Mouse (Mus musculus): ENCODE data around the gene Tpst1.

The Tpst1 gene

DNA sequence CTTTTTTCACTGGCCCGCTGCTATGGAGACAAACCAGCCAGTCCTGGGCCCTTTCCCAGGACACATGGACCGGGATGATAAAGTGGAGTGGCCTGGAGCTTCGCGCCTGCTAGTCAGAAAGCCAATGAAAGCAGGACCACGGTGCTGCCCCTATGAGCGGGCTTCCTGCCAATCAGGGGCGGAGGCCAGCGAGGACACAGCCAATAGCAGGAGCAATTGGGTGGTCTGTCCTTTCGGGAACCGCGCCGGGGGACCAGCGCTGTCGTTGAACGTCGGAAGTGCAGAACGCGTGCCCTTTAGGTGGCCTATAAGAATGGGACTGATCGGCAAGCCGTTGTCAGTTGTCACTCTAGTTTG is 70.8 kb downstream of the Tpst1 start:
- DNase-seq (ENCODE audit: low spot score) = peak; percentile 52

- peak; percentile 87 for DNase-seq (ENCODE audit: low spot score)
Measured at GRCm38 (mm10) chr5:130144334-130145312, 71.5 kb downstream of the Tpst1 start, which contains the start of gene Kctd7. TSS of gene Kctd7 (plus strand) at chr5:130144861.

- no peak for DNase-seq (ENCODE audit: low spot score)
Measured at GRCm38 (mm10) chr5:130145961-130146360, 72.8 kb downstream of the Tpst1 start.

GRCm38 (mm10) chr5:130149726-130150310 is 76.7 kb downstream of the Tpst1 start:
- no peak for DNase-seq (ENCODE audit: low spot score)

DNA sequence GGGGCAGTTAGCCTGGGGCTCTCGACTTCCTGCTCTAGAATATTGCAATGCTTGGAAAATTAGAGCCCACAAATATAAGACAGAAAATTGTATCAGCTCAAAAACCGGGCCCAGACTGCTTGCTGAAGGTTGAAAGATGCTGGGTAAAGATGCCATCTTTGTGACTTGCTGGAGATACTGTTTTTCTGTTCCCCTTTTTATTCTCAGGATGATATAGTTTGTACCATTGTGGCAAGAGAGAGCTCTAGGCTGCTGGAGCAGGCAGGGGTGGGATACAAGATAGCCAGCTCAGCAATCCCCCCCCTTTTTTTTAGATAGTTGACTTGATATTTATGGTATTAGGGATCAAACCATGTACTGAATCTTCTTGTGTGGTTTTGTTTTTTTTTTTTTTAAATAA is 81.2 kb downstream of the Tpst1 start:
- no peak for DNase-seq (ENCODE audit: low spot score)

DNA sequence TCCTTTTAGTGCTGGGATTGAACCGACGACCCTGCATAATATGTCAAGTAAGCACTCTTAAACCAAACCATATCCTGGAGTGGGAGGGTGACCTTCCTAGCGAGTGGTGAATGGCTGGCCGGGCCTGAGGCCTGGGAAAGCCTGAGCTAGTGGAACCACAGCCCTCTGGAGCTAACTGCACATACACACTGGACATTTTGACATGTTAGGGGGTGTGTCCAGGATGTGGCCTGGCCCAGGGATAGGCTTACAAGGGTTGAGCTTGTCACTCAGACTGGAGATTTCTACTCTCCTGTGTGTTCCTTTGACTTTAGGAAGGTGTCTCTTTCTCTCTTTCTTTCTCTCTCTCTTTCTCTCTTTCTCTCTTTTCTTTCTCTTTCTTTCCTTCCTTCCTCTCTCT is 85.4 kb downstream of the Tpst1 start:
- DNase-seq (ENCODE audit: low spot score) = no peak

DNA sequence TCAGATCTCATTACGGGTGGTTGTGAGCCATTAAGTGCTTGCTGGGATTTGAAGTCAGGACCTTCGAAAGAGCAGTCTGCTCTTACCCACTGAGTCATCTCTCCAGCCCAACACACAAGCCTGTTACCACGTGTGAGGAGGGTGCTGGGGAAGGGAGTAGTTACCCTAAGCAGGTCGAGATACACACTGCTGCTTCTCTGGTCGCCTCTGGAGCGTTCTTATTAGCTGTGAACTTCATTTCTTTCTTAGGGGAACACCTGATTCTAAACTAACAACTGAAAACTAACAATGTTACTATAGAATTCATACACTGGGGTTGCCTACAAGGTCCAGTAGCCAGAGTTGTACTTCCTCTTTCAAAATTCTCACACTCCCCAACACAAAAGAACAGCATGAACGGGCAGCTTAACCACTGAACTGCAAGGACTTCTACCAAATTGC is 86.7 kb downstream of the Tpst1 start:
- DNase-seq (ENCODE audit: low spot score) = no peak

DNA sequence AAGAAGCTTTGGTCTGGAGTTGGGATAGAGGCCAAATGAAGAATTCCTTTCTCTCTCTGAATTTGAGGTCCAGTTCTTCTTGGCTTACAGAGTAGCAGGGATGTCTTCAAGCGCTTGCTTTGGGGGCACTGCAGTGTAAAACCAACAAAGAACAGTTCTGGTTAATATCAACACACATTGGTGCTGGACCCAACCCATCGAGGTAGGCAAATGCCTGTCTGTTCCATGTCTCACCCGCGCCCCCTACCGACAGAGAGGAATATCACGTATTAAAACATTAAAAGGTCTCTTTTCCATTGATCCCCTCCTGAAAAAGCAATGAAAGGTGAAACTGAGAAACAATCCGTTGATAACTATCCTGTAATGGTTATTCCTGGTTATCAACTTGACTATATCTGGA is 90.5 kb downstream of the Tpst1 start:
- peak; percentile 40 for DNase-seq (ENCODE audit: low spot score)

GRCm38 (mm10) chr5:130165213-130165612 is 92.1 kb downstream of the Tpst1 start:
- DNase-seq (ENCODE audit: low spot score) = no peak

DNA sequence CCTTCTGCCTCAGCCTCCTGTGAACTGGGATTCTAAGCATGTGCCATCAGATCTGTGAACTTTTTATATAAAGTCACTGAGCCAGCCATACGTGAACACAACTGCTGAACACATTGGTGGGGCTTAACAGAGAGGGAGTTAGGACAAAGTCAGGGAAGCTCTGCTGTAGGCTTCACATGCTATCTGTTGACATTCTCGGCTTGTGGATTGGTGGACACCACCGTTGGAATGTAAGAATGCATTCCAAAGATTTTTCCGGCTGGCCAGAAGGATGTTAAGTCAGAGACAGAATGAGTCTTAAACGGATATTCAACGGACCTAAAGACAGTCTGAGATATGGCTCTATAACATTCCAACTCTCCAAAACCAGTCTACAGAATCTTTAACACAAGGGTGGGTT is 96.0 kb downstream of the Tpst1 start:
- no peak for DNase-seq (ENCODE audit: low spot score)

GRCm38 (mm10) chr5:130170666-130171422 is 97.7 kb downstream of the Tpst1 start:
- DNase-seq (ENCODE audit: low spot score) = no peak

- peak; percentile 84 for DNase-seq (ENCODE audit: low spot score)
Measured at GRCm38 (mm10) chr5:130171423-130171954, 98.4 kb downstream of the Tpst1 start, which contains the start of gene Rabgef1. TSS of gene Rabgef1 (plus strand) at chr5:130171798.

DNA sequence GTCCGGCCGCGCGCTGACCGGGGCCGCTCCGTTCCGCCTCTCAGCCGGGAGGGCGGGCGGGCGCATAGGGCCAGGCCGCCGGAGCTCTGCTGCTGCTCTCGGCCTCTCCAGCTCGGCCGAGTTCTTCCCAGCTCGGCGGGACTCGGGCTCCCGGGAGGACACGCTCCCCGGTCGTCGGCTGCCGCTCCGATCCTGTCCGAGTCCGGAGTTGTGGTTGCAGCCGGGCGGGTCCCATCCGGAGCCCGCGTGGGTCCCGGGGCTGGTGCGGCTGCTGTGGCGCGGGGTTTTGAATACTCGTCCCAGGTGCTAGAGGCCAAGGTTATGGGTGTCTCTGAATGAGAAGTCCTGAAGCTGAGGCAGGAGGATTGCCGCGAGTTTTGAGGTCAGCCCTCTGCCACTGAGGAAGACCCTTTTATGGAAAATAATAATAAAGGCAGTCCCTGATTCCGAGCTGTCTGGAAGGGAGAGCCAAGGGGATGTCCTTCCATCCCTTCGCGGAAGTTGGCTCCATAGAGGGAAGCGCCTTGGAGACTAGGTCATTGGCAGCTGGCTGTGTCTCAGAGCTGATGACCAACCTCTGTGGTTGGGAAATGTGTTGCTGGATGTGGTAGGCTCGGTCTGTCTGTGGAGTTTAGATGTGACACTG is 99.0 kb downstream of the Tpst1 start:
- peak; percentile 37 for DNase-seq (ENCODE audit: low spot score)

- no peak for DNase-seq (ENCODE audit: low spot score)
Measured at GRCm38 (mm10) chr5:130173012-130173411, 99.9 kb downstream of the Tpst1 start.

- no peak for DNase-seq (ENCODE audit: low spot score)
Measured at GRCm38 (mm10) chr5:130177871-130178270, 104.7 kb downstream of the Tpst1 start.

DNA sequence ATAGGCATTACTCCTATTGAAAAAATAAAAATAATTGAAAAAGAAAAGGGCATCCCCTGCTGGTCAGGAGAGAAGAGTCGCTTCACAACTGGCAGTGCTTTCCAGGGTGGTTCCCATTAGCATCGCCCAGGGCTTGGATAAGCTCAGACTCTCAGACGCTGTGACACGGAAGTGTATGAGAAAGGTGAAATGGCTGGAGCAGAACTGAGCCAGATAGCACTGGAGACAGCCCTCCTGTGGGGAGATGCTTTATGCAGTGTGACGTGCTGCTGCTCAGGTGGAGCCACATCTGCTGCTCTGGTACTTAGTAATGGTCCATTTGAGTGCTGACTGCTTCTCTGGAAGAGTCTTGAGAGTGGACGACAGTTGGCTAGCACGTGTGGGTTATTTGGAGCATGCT is 107.2 kb downstream of the Tpst1 start:
- no peak for DNase-seq (ENCODE audit: low spot score)

DNA sequence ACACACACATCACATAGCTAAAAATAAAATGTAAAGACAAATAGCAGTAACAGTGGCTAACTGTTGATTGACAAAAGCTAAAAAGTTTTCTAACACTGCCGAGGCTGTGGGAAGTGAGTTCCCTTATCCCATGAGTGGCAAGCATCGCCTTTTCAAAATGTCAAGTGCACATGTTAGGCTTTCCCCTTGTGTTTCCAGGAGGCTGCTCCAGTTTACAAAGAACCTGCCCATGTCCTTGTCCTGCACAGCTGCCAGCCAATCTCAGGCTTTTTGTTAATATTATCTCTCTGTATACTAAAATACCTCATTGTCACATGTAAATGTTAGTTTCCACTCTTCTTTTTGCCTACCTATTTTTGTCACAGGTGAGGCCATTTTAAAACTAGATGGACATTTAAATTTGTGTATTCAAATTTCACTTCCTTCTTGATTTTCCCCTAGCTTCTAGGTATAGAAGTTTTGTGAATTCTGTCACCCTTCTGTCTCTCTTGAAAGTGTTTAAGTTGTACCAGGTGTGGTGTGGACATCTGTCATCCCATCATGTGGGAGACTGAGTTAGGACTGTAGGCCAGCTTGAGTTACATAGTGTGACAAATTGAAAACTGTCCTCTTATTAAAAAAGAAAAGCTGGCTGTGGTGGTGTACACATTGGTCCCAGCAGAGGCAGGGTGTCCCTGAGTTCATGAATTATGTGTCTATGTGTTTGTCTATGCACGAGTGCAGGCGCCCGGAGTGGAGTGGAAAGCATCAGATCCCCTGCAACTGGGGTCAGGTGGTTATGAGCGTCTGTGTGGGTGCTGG is 108.8 kb downstream of the Tpst1 start:
- DNase-seq (ENCODE audit: low spot score) = no peak

DNA sequence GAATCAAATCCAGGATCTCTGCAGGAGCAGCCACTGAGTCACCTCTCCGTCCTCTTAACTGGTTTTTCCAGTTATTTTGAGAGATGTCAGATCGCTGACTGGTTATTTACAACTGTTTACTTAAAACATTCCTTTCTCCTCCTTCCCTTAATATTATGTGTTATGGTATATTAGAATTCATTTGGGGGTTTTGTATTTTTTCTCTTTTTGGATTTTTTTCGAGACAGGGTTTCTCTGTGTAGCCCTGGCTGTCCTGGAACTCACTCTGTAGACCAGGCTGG is 109.4 kb downstream of the Tpst1 start:
- DNase-seq (ENCODE audit: low spot score) = no peak

GRCm38 (mm10) chr5:130184193-130184856 is 111.2 kb downstream of the Tpst1 start:
- no peak for DNase-seq (ENCODE audit: low spot score)

- no peak for DNase-seq (ENCODE audit: low spot score)
Measured at GRCm38 (mm10) chr5:130185312-130185711, 112.2 kb downstream of the Tpst1 start.

All from ovary, postnatal 10 days (tissue).